Mouse (Mus musculus) cerebellum, adult 11 months (tissue): Measurements from ENCODE around the gene Tspan9.

Experiments used
- DNase-seq: peaks from one replicate; pipeline ENCODE4 v3.0.0; 2022

Tspan9 gene

GRCm38 (mm10) chr6:128132581-128132980 lies 10.8 kb downstream of the Tspan9 start:
- no peak for DNase-seq

GRCm38 (mm10) chr6:128131390-128131789 lies 12.0 kb downstream of the Tspan9 start:
- no peak for DNase-seq

GRCm38 (mm10) chr6:128130686-128131085 lies 12.7 kb downstream of the Tspan9 start:
- no peak for DNase-seq

GRCm38 (mm10) chr6:128129382-128129781 lies 14.0 kb downstream of the Tspan9 start:
- DNase-seq = no peak

GRCm38 (mm10) chr6:128127312-128127711 lies 16.1 kb downstream of the Tspan9 start:
- no peak for DNase-seq

GRCm38 (mm10) chr6:128126876-128127275 lies 16.5 kb downstream of the Tspan9 start:
- DNase-seq = no peak

GRCm38 (mm10) chr6:128125464-128125863 lies 17.9 kb downstream of the Tspan9 start:
- no peak for DNase-seq

GRCm38 (mm10) chr6:128124222-128124971 lies 19.0 kb downstream of the Tspan9 start:
- DNase-seq = no peak

GRCm38 (mm10) chr6:128122127-128122526 lies 21.3 kb downstream of the Tspan9 start:
- no peak for DNase-seq

GRCm38 (mm10) chr6:128121691-128122090 lies 21.7 kb downstream of the Tspan9 start:
- no peak for DNase-seq

- DNase-seq = no peak
These were observed 22.6 kb downstream of the Tspan9 start for GRCm38 (mm10) chr6:128120806-128121205.

GRCm38 (mm10) chr6:128118670-128119230 lies 24.6 kb downstream of the Tspan9 start:
- no peak for DNase-seq

GRCm38 (mm10) chr6:128116836-128117542 lies 26.4 kb downstream of the Tspan9 start:
- DNase-seq = no peak

GRCm38 (mm10) chr6:128116344-128116743 lies 27.1 kb downstream of the Tspan9 start:
- DNase-seq = no peak

- DNase-seq = no peak
These were observed 28.3 kb downstream of the Tspan9 start for GRCm38 (mm10) chr6:128115121-128115520.

- DNase-seq = no peak
These were observed 30.8 kb downstream of the Tspan9 start for GRCm38 (mm10) chr6:128112605-128113004.

- no peak for DNase-seq
These were observed 31.6 kb downstream of the Tspan9 start for GRCm38 (mm10) chr6:128111784-128112183.

- DNase-seq = peak; percentile 60
These were observed 34.9 kb downstream of the Tspan9 start for GRCm38 (mm10) chr6:128108324-128109035.

- no peak for DNase-seq
These were observed 35.7 kb downstream of the Tspan9 start for GRCm38 (mm10) chr6:128107698-128108097.

- no peak for DNase-seq
These were observed 37.2 kb downstream of the Tspan9 start for GRCm38 (mm10) chr6:128106154-128106553.

- no peak for DNase-seq
These were observed 38.6 kb downstream of the Tspan9 start for GRCm38 (mm10) chr6:128104712-128105324.

- DNase-seq = no peak
These were observed 39.5 kb downstream of the Tspan9 start for GRCm38 (mm10) chr6:128103874-128104273.
